Mouse (Mus musculus) myocyte (in vitro differentiated cells): ENCODE results near the gene Ppard. TPM values are rescaled to one million over a fixed set of nuclear protein-coding genes. Genes with fewer than 3 reads are reported as not detected.
A peak's percentile ranks its signal among the peaks of the same experiment; 100 is the strongest.

Experiments
- H3K27me3 ChIP-seq: one replicate; pipeline ENCODE4 v1.6.1; 2011; ENCODE audit not compliant: control insufficient read depth, insufficient read depth, insufficient read length
- H3K36me3 ChIP-seq: one replicate; pipeline ENCODE4 v1.6.1; 2011; ENCODE audit not compliant: control insufficient read depth, insufficient read depth
- H3K4me2 ChIP-seq: one replicate; pipeline ENCODE4 v1.6.1; 2011; ENCODE audit warnings: low read depth, control low read depth
- H3K4me3 ChIP-seq: one replicate; pipeline ENCODE4 v1.5.1; 2011; ENCODE audit warnings: mild to moderate bottlenecking, control low read depth, moderate library complexity
- H3K79me2 ChIP-seq: one replicate; pipeline ENCODE4 v1.6.1; 2011; ENCODE audit not compliant: control insufficient read depth, insufficient read depth
- H3ac ChIP-seq: one replicate; pipeline ENCODE4 v1.6.1; 2011; ENCODE audit not compliant: control insufficient read depth, insufficient read length
- CEBPB ChIP-seq: IDR thresholded peaks from 2 replicates; pipeline ENCODE4 v1.6.1; 2011; ENCODE audit warnings: mild to moderate bottlenecking, moderate library complexity; ENCODE audit not compliant: poor library complexity, insufficient read depth, severe bottlenecking
- E2F4 ChIP-seq: IDR thresholded peaks from one replicate; pipeline ENCODE4 v1.6.1; 2011; ENCODE audit warnings: mild to moderate bottlenecking, control low read depth, moderate library complexity; ENCODE audit not compliant: insufficient read depth
- MAX ChIP-seq: IDR thresholded peaks from one replicate; pipeline ENCODE4 v1.6.1; 2011; ENCODE audit warnings: low read depth, mild to moderate bottlenecking, control low read depth
- MYOD1 ChIP-seq, 3 experiments: IDR thresholded peaks; one replicate each; pipeline ENCODE4 v1.6.1; 2011; ENCODE audit warnings: control low read depth in 2 of 3, low read depth in 2 of 3, mild to moderate bottlenecking in 2 of 3, moderate library complexity in 1 of 3; ENCODE audit not compliant: insufficient read length in 2 of 3, control insufficient read depth in 1 of 3
- MYOG ChIP-seq, 3 experiments: IDR thresholded peaks; one replicate each; pipeline ENCODE4 v1.6.1; 2011; ENCODE audit warnings: control low read depth in 2 of 3, low read depth in 2 of 3, mild to moderate bottlenecking in 2 of 3; ENCODE audit not compliant: insufficient read length in 2 of 3, control insufficient read depth in 1 of 3, insufficient read depth in 1 of 3
- POLR2A ChIP-seq: IDR thresholded peaks from one replicate; pipeline ENCODE4 v1.6.1; 2011; ENCODE audit warnings: low read depth, mild to moderate bottlenecking, control low read depth, moderate library complexity; ENCODE audit not compliant: insufficient read length
- POLR2AphosphoS2 ChIP-seq: IDR thresholded peaks from one replicate; pipeline ENCODE4 v1.6.1; 2011; ENCODE audit warnings: low read depth, control low read depth; ENCODE audit not compliant: insufficient read length
- REST ChIP-seq: IDR thresholded peaks from one replicate; pipeline ENCODE4 v1.6.1; 2011; ENCODE audit warnings: mild to moderate bottlenecking, control low read depth, moderate library complexity; ENCODE audit not compliant: insufficient read depth, insufficient read length
- SRF ChIP-seq: IDR thresholded peaks from one replicate; pipeline ENCODE4 v1.6.1; 2011; ENCODE audit warnings: low read depth; ENCODE audit not compliant: control insufficient read depth, insufficient read length
- TCF12 ChIP-seq: IDR thresholded peaks from one replicate; pipeline ENCODE4 v1.6.1; 2011; ENCODE audit warnings: mild to moderate bottlenecking, control low read depth; ENCODE audit not compliant: poor library complexity, insufficient read depth, severe bottlenecking
- TCF3 ChIP-seq: IDR thresholded peaks from one replicate; pipeline ENCODE4 v1.6.1; 2011; ENCODE audit warnings: low read depth, control low read depth; ENCODE audit not compliant: insufficient read length
- USF1 ChIP-seq: IDR thresholded peaks from one replicate; pipeline ENCODE4 v1.6.1; 2011; ENCODE audit warnings: low read depth, mild to moderate bottlenecking, control low read depth, moderate library complexity
- polyA plus RNA-seq: library from polyadenylated mRNA; unstranded; fragments of >200 nt; fragmentation: generic; extraction: Trizol; gene quantifications from one replicate; pipeline ENCODE4 v1.2.1, GENCODE M21; 2012; ENCODE audit warnings: missing spikeins

Gene Ppard
- 32.6 TPM for polyA plus RNA-seq

DNA sequence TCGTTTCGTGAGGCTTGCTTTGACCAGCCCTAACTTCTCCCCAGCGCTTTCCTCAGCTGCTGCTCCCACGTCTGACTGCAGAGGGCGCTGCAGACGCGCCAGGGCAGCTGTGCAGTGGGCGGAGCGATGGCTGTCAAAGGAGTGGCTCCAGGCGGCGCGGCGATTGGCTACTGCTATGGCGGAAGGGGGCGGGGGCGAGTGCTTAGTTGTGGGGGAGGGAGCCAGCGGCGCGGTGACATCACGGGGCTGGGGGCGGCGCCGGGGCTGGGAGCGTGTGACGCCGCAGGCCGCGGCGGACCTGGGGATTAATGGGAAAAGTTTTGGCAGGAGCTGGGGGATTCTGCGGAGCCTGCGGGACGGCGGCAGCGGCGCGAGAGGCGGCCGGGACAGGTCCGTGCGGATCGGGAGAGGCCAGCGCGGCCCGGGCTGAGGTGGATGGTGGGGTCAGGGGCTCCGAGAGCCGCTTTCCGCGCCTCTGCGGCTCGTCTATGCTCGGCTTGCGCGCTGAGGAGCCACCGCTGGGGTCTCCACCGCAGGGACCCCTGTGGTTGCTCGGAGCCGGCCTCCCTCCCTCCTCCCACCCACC, at the start of gene Ppard:
Gene Ppard (plus strand): TSS at position 226 of the 586 bp plus-strand sequence.
- H3K27me3 ChIP-seq = no peaks in the 10 kb centered on the region
- no peaks in the 10 kb centered on the region for H3K36me3 ChIP-seq
- TF ChIP-seq MYOG (IDR thresholded peaks at IDR 0.05; ENCODE audit: control insufficient read depth in 1 of 3, insufficient read depth in 1 of 3, insufficient read length in 2 of 3, low read depth in 2 of 3) = peak; percentile 70 to 95 (median 94)
- peak; percentile 78 for TF ChIP-seq POLR2AphosphoS2
- TF ChIP-seq MYOD1 (IDR thresholded peaks at IDR 0.05; ENCODE audit: control insufficient read depth in 1 of 3, insufficient read length in 2 of 3, low read depth in 2 of 3) = peak in 2 of 3 experiments; percentile 92 to 95
- no peak for TF ChIP-seq E2F4
- no peak for TF ChIP-seq SRF
- TF ChIP-seq TCF3 = peak; percentile 54
- peak; percentile 84 for TF ChIP-seq POLR2A
- TF ChIP-seq MAX = no peak
- H3ac ChIP-seq = peak within 1 kb of the TSS; percentile 24
- peaks cover 47% of the 10 kb centered on the region for H3K79me2 ChIP-seq
- H3K4me3 ChIP-seq = peak within 1 kb of the TSS; percentile 89
- peak within 1 kb of the TSS; percentile 93 for H3K4me2 ChIP-seq

DNA sequence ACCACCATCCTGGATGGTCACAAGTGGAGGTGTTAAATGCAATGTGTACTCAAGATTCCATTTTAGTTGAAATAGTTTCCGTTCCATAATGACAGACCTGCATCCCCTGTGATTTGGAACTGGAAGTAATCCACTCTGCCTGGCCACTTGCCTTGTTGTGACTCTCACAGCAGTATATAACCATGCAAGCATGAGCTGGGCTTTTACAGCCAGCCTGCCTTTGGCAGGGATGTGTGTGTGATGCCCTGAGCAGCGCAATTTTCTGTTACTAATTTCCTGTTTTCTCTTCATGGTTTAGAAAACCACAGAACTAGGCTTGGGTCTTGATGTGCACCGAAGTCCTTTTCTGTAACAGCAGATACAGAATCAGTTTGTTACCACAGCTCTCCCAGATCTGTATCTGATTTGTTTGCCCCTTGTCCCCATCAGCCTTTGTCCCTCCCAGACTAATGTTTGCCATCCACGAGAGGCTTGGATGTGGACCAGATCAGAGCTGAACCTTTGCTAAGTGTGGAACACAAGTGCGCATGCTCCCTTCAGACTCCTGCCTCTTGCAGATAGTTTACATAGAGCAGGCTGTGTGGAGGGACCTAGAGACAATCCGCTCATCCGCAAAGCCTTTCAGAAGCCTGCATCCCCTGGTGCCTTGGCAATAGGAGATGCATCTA, 47.4 kb upstream of the Ppard start:
- Histone ChIP-seq H3K27me3 (no peaks in the 10 kb centered on the region), H3K36me3 (no peaks in the 10 kb centered on the region), H3K4me3 (no peak overlapping the region), H3K79me2 (no peaks in the 10 kb centered on the region), H3ac (no peak overlapping the region), H3K4me2 (no peak overlapping the region)
- TF ChIP-seq USF1 (no peak), REST (no peak), TCF12 (no peak), E2F4 (no peak), SRF (no peak), MYOG (IDR thresholded peaks at IDR 0.05; ENCODE audit: control insufficient read depth in 1 of 3, insufficient read depth in 1 of 3, insufficient read length in 2 of 3, low read depth in 2 of 3) (no peak), POLR2AphosphoS2 (no peak), POLR2A (no peak), MYOD1 (IDR thresholded peaks at IDR 0.05; ENCODE audit: control insufficient read depth in 1 of 3, insufficient read length in 2 of 3, low read depth in 2 of 3) (no peak), TCF3 (no peak), MAX (no peak), CEBPB (no peak)

DNA sequence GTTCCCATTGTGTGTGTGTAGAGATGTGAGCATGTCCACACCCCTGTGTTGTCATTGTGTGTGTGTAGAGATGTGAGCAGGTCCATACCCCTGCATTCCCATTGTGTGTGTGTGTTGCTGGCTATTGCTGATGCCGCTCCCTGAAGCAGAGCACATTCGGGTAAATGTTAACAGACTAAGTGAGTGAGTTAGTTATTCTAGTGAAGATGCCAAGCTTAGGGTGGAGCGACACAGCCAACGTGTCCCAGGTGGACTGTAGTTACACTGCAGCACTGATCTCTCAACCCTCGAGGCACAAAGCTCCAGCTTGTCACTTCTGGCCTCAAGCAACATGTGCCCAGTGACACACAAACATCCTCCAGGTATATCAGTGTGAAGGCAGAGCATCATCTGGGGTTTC, 44.2 kb upstream of the Ppard start:
- Histone ChIP-seq H3K4me2 (no peak overlapping the region), H3K79me2 (no peaks in the 10 kb centered on the region), H3K36me3 (no peaks in the 10 kb centered on the region), H3K4me3 (no peak overlapping the region), H3ac (no peak overlapping the region), H3K27me3 (no peaks in the 10 kb centered on the region)
- TF ChIP-seq POLR2AphosphoS2 (peak; percentile 25), TCF12 (no peak), E2F4 (no peak)

DNA sequence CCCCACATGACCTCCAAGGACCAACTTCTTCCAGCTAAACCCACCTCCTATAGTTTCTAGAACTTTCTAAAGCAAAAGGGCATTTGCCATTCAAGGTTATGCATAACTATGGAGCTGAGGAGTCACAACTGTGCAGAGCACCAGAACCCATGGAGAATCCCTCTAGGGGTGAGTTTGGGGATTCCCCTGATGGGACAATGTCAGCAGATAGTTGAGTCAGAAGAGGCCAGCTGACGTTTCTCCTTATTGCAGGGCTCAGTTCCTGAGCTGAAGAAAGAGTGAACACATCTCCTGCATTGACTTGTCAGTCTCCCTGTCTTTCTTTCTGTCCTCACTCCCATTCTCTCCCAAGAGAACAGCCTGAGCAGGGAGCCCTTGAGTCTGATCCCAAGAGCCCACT, 39.7 kb upstream of the Ppard start:
- TF ChIP-seq MYOG (IDR thresholded peaks at IDR 0.05; ENCODE audit: control insufficient read depth in 1 of 3, insufficient read depth in 1 of 3, insufficient read length in 2 of 3, low read depth in 2 of 3) (no peak), CEBPB (0 out of 2 replicates have a peak, but pooled peaks have one; percentile 34)

DNA sequence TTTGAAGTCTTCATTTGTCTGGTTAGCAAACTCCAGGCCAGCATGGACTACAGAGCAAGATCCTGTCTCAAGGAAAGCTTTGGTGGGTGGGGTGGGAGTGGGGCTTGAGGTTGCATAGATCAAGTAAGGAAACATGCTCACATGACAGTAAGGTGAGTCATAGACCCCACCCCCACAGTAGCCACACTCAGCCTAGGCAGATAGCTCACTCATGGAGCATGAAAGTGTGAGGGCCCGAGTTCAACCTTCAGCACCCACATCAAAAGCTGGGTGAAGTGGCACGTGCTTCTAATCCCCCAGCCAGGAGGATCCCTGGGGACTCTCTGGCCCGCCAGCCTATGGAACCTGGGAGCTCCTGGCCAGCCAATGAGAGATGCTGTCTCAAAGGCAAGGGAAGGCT, 38.9 kb upstream of the Ppard start:
- TF ChIP-seq SRF (no peak), CEBPB (no peak), REST (no peak), TCF12 (no peak), POLR2AphosphoS2 (no peak), E2F4 (no peak), USF1 (no peak), POLR2A (no peak), MYOG (IDR thresholded peaks at IDR 0.05; ENCODE audit: control insufficient read depth in 1 of 3, insufficient read depth in 1 of 3, insufficient read length in 2 of 3, low read depth in 2 of 3) (no peak), MAX (no peak), TCF3 (no peak), MYOD1 (IDR thresholded peaks at IDR 0.05; ENCODE audit: control insufficient read depth in 1 of 3, insufficient read length in 2 of 3, low read depth in 2 of 3) (no peak)
- Histone ChIP-seq H3K27me3 (no peaks in the 10 kb centered on the region), H3K4me3 (no peak overlapping the region), H3K79me2 (no peaks in the 10 kb centered on the region), H3K4me2 (no peak overlapping the region), H3ac (no peak overlapping the region), H3K36me3 (peaks cover 4% of the 10 kb centered on the region)

More for the DNA sequence above, 39.7 kb upstream of the Ppard start:
- Histone ChIP-seq H3K4me2 (peak overlapping the region; percentile 27), H3K27me3 (no peaks in the 10 kb centered on the region), H3K79me2 (no peaks in the 10 kb centered on the region), H3K36me3 (peaks cover 4% of the 10 kb centered on the region), H3ac (no peak overlapping the region), H3K4me3 (no peak overlapping the region)
